Mouse (Mus musculus) right cerebral cortex, postnatal 36 days (tissue): ENCODE results near the gene Hmcn1.

Experiments used
- DNase-seq, 2 experiments: peaks; one replicate each; pipeline ENCODE4 v3.0.0; 2022; ENCODE audit warnings: low spot score in 2 of 2, mixed read lengths in 1 of 2

The Hmcn1 gene

DNA sequence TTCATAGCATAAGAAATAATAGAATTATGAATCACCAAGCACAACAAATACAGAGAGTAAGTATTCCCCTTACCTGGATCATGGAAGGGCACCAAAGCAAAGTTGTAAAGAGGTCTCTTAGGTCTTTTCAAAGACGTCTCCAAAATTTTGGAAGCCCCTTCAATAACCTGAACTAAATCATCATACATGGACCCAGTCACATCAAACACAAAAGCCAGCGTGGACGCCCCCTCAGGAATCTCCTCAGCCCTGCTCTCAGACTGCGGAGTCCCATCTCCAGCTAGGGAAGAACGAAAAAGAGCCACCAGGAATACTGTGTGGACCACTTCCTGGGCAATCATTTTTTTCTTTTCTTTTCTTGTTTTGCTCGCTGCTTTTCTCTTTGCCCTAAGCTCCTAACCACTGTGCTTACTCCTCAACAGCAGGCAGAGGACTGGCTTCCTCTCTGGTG is 499 bp downstream of the Hmcn1 start:
- DNase-seq = no peak

DNA sequence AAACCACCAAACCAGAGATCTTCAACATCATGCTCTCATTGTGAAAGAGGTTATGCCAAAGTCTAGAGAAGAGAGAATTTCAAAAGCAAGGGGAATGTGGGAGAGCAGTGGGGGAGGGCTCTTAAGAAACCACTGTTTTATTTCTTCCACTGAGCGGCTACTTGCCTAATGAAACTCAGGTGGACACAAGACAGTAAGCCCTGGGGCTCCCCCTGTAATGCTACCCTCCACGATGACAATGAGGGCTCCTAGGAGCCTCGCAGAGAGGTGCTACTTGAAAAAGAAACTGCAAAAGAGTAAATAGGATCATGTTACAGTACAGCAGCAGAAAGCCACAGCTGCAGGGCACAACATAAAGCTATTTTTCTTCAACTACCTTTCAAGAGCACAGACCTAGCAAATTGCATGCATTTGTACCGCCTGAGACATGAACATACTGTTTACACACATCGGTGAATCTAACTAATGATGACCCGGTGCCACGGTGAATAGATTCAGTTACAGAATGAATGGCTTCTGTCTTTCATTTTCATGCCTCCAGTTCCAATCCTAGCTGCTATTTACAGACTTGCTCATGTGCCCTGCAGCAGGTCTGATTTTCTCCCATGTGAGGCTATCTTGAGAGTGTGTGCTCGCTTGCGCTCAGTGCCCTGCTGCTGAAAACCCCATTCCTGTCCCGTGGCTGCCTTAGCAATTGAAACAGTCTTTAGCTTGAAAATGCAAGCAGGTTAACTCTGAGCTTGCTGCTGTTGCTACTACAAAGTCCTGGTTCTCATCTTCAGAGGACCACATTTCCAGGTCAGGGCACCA is 1.3 kb downstream of the Hmcn1 start:
- DNase-seq = no peak

DNA sequence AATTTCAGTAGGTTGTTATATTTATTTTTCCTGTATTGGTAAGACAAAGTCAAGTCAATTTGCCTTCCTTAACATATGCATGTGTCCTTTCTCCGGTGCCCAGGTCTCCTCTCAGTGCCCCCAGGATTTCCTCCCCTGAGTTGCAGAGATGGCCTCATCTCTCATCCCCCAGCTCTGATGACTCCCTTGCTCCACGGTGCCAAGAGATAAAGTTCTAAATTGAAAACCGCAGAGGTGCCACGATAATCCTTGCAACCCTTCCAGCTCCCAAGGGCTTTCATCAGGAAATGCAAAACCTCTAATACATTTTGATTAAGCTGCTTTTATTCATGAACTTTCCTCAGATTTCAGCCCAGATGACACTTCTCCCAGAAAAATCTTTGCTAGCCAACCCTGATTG is 8.3 kb downstream of the Hmcn1 start:
- no peak for DNase-seq

DNA sequence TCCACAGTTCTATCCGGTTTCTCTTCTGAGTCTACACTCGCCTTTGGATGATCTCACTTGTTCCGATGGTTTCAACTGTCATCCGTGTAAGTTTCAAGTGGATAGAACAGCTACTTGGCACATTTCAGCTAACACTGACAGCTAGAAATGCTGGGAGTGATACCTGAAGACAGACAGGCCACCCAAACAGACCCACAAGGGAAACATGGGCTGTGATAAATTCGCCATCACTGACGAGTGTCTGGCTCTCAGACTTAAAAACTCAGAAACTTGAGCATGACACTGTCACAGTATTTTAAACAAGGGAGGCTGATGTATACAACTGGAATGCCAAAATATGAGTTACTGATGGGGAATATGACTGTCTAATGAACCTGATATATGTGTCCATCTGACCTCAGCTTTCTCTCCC is 9.1 kb downstream of the Hmcn1 start:
- no peak for DNase-seq

DNA sequence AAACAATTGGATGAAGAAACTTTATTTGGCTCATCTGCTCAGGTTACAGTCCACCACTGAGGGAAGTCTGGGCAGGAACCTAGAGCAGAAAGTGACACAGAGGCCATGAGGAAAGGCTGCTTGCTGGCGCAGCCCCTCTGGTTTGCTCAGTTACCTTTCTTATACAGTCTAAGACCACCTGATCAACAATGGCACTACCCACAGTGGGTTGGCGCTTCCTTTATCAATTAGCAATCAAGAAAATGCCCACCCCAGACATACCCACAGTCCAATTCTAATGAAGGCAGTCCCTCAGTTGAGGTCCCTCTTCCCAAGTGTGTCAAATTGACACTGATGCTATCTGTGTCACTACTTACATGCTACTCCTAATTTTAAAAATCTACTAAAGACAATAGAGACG is 14.6 kb downstream of the Hmcn1 start:
- no peak for DNase-seq

DNA sequence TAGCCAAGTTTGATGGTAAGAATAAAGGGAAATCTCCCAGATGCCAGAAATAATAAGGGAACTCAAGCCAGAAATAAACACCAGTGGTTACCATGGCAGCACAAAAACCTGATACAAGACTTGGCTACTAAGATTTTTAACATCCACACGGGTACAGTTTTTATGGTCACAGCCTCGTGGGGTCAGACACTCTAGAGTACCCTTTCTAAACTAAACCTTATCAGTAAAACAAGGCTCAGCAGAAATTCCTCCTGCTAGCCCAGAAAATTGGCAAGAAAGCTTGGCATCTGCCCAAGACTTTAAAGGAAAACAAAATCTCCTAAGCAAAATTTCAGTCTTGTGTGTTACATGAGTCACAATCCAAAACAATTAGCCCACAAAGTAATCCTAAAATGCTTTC is 17.0 kb downstream of the Hmcn1 start:
- no peak for DNase-seq

DNA sequence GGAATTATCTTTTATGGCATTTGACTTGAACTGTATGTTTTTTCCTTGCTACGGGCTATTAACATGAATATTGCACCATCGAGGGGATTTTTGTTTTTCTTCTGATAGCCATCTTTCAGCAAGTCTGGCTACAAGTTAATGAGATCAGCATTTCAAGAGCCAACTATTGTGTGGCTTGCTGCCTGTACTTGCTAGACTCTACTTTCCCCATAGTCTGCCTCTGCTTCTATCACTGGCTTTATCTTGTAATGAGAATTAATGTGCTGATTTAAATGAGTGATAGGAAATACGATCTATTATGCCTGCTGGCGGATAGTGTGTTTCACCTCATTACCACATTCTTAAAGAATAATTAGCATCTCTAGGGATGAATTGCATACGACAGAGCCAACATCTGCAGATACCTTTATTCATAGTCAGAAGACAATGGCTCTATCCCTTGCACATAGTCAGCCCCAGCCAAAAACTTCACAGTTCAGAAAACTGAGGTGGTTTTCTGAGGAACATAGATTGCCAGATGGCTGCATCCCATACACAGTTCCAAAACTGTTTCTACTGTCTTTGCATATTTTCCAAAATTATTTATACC is 33.7 kb downstream of the Hmcn1 start:
- DNase-seq = no peak

DNA sequence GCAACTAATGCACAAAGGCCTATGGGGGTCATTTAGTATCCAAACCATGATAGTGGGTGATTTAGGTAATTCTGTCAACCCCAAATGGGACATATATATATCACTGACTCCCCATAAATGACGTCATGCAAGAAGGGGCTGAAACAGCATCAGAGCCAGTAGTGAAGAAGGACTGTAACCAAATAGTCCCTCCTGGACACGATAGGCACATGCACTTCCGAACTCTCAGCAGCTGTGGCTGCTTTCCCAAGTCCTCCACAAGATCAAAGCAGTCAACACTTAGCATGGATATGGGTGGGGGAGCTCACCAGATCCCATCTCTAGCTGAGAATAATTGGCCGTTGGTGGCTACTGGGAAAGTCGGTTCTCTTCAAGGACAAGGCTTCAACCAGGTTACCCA is 42.2 kb downstream of the Hmcn1 start:
- DNase-seq = no peak

DNA sequence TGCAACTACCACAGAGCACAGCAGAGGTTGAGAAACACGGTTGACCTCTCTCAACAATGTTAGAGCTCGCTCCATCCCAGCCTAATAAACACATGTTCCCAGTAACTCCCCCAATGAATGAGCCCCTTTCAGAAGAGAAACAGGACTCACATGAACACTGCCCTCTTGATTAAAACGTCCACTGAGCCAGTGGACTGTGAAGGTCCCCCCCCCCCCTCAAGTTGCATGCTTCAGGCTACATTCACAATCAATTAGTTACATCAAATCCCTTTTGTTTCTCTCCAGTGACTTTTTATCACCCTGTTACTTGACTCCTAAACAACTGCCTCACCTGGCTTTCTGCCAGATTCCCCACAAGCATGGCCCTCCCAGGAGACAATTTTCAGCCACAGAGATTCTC is 43.2 kb downstream of the Hmcn1 start:
- DNase-seq = no peak

DNA sequence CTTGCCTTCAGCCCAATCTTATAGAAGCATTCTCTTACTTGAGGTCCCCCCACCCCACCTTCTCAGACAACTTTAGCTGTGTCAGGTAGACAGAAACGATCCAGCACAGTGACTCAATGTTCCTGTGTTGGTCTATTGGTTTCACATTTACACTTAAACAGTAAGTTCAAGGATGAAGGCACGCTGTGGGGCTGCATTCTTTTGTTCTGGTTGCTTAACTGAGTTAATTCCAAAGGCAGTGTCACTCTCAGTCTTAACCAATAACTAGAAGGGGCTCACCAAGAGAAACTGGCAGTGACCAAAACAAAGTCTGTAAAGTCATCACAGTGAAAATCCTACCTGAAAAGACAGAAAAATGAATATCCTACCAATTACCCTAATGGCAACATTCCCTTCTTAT is 44.3 kb downstream of the Hmcn1 start:
- DNase-seq = no peak

DNA sequence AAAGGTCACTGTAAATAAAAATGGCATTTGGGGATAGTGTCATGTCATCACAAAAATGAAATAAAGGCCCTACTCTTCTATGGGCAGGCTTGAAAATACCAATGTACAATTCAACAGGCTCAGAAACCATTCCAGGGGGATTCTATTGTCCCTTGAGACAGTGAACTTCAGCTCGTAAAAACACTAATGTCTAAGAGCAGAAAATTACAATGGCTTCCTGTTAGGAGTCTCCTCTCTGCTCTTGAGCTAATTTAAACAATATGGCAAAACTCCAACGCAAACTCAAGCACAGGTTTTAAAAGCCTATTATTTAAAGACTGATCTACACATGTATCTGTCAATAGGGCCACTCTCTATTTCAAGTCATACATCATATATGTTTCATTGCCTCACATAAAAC is 49.6 kb downstream of the Hmcn1 start:
- DNase-seq = no peak

DNA sequence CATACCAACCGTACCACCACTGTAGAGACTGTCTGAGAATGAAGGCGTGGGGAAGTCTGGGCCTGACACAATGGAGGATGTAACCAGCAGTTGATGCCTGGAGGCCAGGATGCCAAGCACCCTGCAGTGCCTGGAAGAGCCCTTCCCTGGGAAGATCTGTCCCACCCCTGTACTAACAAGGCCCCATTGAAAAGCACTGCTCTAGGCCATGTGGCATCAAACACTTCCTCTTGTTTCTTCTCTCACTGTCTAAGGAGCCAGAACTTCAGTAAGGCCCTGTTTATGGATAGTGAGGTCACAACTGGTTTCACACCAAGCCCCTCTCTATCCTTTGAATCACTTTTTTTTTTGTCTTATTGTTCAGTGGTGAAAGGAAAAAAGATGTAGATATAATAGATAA is 51.1 kb downstream of the Hmcn1 start:
- DNase-seq = no peak

DNA sequence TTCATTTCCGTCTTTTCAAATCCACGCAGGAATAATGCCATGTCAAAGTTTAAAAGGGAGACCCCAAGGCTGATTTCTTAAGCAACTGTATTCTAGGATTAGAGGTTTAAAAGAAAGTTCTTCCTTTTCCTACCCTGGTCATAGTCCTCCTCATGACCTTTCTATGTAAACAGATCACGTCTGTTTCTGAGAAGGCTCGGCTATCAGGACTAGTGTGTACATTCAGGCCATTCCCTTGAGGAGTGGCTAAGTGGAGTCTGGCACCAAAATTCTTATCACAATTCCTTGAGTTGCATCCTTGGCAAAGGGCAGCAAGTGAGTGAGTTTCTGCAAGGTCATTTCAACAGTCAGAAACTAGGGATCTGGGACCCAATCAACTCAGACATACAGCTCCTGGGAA is 56.4 kb downstream of the Hmcn1 start:
- DNase-seq = no peak

DNA sequence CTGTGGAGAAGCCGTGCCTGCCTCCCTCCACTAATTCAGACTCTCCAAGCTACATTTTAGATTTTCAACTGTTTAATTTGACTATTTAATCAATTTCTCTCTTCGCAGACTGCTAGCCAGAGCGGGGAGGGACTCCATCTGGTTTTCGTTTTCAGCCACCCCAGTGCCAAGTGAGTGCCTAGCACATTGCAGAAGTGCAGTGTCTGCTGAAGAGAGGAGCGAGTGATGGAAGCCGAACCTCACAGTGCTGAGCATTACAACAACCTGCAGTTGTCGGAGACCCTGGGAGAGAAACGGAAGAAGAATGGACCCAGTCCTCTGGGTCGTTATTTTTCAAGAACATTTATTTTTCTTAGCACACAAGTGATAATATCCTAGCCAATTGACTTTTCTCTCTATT is 59.6 kb downstream of the Hmcn1 start:
- DNase-seq = peak; percentile 3 to 17

DNA sequence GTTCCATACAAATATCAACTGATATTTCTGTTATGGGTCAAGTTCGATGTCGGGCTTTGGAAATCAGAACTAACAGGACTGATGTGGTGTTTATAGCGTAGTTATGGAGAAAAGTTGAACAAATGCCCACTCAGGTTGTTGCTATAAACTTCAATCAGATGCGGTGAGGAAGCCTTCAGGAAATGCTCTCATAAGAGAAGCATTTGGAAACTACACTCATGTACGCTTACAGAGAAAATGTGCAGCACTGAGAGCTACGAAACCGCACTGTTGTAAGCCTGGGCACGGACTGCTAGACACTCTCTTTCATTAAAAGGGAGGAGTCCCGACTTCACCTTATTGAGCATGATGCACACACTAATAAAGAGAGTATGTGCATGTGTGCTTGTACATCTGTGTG is 72.4 kb downstream of the Hmcn1 start:
- no peak for DNase-seq

DNA sequence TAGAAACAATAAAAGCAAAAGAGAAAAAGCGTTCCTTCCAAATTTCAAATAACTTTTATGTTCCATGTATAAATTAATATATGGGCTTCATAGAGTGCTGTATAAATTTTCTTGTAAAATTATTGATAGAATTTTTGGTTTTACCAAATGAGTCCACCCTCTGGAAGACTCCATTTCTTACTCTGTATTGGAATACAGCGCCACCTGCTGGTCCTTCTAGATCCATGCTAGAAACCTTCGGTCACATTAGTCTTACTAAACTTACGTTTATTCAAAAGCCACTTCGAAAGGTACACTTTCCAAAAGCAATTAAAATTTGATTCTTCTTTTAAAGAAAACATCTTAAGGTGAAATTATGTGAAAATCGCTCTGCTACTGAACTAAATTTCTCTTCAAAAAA is 73.0 kb downstream of the Hmcn1 start:
- DNase-seq = peak; percentile 9 to 17

DNA sequence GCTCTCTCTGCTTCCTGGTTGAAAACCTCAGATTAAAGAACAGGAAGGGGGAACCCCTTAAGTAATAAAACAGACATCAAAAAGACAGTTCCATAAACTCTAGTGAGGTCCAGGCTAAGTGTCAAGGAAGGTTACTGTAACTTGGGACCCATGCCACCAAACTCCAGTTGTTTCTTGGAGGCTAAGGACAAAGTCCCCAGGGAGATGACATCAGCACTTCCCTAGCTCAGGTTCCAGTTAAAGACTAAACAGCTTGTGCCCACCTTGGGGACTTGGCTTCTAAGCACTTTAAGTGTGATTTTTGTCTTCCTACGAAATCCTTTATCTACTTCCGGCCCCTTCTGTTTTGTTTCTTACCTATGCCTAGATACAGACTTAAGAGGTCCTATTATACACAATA is 78.3 kb downstream of the Hmcn1 start:
- DNase-seq = no peak

DNA sequence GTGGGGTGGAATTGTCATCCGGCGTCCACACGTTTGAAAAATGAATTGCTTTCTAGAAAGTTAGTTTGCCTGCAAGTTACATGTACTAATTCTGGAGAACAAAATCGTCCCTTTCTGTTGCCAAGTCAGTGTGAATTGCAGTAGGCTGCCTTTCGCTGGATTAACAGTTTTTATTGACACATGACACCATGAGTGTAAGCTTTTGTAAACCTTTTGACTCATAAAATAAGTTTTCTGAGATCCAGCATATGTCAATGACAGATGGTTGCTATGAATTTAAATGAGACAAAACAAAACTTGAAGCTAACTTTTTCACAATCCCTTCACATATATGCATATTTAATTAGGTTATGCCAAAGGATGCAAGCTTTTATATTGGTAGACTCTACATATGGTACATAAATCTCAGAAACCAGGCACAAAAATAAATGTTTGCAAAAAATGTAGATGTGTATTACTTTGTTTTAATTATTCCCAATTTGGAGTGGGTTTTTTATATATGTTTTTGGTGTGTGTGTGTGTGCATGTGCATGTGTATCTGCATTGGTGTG is 79.6 kb downstream of the Hmcn1 start:
- DNase-seq = no peak

DNA sequence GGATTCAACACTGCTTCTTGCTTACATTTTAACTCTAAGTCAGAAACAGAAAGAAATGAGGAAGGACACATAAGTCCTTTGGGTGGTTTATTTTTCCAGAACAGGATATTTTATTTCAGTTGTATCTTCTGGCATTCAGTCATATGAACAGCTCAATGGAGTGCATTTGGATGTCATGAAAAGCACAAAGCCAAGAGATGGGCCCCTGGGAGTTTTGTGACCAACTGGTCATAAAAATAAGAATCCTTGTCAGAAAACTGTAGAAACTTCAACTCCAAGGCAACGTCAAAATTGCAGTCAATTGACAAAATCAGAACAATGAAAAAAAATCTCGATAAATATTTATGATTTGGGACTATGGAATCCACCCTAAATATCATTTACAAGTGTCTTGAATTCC is 83.6 kb downstream of the Hmcn1 start:
- DNase-seq = no peak

DNA sequence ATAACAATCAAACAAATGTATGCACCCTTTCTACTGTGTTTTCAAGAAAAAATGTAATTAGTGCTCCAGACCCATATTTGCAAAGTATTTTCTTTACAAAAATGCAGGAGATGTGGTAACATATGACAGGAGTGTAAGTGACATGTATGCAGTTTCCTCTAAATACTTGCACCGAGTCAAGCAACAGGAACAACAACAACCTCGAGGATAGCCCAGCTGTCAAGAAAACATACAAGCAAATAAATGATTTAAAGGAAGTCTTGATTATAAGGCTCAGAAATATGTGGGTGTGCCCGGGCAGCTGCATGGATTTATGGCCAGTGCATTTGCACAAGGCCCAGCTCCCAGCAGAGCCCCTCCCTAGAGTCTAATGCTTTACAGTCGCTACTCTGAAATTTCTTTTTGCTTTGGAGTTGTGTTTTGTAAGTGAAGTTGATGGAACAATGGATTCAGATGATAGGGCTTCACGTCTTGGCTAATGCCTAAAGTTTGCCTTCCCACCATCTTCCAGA is 99.5 kb downstream of the Hmcn1 start:
- DNase-seq = no peak

DNA sequence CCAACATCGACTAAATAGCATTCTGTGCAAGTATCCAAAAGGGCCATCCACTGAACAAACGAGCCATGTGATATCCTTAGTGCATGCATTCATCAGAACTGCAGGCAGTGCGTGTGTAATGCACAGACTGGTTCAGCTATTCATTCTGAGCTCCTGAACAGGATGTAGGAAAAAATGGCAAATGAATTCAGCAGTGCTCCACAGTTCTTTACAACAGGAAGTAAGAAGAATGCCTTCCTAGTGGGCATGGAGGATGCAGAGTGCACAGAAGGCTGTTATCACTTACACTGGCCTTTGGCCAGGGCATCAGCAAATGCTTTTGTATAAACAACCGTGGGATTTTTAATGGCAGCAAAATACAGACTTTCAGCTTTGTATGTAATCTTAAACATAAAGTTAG is 103.2 kb downstream of the Hmcn1 start:
- DNase-seq = no peak

DNA sequence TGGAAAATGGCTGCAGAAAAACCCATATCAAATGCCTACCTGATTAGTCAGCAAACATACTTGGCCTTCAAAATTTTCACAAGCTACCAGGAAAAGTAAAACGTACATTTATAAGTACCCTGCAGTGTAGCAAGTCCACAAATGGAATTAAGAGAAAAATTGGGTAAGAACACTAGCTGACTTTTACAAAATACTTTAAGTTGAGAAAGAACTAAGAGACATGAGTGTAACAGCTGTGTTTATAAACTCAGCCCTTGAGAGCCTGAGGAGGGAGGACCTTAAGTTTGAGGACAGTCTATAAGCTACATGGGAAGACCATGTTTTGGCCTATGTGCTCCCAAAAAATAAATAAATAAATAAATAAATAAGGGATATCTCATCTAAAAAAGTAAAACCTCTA is 107.0 kb downstream of the Hmcn1 start:
- DNase-seq = no peak

DNA sequence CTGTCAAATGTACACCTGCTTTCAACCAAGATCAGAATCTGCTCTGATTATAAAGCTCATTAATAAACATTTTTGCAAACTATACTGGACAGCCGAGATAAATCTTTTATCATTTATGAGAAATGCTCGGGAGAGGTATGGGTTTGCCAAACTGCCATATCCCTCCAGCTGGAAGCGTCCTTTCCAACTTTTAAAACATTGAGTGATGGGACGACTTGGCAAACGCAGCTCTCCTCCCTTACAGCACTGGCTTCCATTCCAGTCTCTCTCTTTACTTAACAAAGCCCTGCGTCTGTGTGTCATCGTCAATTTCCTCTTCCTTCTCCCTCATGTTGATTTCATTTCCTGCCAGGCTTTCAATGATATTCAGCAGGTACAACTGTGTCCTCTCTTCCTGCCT is 114.8 kb downstream of the Hmcn1 start:
- DNase-seq = no peak
